Mouse (Mus musculus): ENCODE data around the gene Hist1h2bb.

Hist1h2bb gene

DNA sequence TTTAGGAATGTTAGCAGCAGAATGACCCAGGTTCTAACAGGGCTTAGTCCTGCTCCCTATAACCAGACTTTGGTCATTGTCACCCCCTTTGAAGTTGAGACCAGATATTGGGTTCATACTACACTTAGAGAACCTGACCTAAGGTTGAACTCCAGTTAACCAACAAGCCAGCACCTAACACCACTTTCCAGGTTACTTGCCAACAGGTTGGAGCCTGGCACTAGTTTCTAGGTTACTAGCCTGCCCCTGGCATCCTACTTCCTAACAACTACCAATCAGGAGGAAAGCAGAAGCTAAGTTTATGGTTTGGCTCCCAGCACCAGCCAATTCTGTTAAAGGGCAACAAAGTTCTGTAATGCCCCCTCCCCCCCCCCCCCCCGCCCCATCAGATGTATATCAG, 21.3 kb upstream of the Hist1h2bb start:
- in situ Hi-C loops (cut with MboI): no loop called here

DNA sequence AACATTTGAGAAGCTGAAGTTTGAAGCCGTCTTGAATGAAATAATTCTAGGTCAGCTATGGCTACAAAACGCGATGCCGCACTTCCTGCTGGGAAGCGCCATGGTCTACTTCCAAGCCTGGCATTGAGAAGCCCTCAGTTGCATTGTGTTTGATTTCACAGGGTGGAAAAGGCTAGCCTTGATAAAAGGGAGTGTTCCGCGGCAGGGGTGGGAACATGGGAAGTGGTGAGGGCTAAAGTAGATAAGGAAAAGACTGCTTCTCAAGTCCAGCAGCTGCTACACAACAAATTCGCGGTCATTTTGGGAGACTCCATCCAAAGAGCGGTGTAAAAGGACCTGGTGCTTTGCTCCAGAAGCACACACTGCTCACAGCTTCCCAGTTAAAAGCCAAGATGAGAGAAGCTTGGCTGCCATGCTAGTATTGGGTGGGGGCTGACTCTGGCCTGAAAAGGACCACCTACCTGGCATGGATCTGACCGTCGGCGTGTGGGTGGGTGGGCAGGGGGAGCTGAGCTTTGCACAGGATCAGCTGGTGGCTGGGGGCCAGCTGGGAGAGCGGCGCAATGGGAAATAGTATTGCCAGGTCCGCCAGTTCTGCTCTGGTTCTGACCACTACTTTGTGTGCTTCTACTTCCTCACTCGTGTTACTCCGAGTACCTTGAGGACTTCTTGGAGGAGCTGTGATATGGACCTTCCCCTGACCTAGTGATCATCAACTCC, 17.9 kb upstream of the Hist1h2bb start:
- in situ Hi-C loops (cut with MboI): no loop called here

DNA sequence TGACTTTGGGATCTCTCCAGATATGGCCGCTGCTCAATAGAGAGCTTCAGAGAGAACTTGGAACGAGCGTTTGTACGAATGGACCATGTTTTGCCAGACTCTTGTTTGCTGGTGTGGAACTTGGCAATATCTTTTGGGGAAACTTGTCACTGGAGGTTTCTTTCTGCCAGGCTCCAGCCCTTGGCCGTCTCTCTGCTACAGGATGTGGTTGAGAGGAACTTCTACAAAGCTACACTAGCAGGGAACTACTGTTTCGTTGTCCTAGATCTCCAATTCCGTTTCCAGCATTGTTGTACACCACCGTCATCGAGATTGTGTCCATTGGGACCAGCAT, 17.4 kb upstream of the Hist1h2bb start:
- in situ Hi-C loops (cut with MboI): no loop called here

DNA sequence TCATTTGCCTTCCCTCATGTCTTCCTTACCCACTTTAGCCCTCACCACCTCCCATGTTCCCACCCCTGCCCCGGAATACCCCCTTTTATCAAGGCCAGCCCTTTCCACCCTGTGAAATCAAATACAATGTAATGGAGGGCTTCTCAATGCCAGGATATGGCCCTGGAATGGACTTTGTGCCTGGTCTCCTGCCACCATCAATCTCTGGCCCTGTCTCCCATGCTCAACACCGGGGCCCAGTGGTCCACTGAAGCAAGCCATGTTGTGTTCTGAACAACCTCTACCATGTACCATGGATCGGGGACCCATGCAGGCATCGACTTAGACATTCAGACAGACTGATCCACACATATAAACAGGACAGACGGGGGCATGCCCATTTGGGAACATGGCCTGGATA, 16.8 kb upstream of the Hist1h2bb start:
- in situ Hi-C loops (cut with MboI): no loop called here

DNA sequence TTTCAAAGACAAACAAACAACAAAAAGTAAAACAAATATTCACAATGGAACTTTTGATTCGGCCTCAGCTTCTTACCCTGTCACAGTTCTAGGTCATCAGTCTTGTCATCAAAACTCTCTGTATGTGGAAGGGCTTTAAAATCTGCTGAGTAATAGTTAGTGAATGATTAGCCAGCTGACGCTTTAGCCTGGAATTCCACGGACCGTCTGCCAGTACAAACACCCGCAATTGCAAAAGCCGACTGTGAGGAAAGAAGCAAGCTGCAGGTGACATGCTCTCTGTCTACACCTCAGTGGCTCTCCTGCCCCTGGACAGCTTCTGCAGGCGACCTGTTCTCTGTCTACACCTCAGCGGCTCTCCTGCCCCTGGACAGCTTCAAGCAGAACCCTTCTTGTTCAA, 16.1 kb upstream of the Hist1h2bb start:
- in situ Hi-C loops (cut with MboI): no loop called here

DNA sequence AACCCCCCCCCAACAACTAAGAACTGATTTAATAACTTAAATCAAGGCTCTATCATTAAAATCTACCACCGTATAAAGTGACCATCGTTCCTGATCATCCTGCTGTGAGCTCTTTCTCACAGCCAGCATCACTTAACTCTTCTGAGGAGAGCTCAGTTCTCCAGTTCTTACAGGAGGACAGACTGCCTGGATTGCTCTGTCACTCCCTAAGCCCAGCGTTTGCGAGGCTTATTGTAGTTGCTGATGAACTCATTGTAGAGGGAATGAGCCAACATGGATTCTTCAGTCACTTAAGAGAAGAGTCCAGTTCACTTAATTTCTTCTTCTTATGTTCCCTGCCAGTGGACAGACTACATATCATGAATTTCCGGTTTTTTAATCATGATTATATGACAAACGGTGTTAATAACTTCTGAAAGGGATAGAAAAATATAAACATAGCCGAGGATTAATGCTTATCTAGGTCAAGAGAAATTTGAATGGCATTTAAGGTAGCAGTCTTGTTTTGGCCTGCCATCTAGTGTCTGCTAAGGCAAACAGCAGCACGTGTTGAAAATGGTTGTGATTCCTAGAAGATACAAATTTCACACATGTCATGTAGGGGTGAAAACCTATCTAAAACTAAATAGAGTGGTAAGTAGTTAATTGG, 14.3 kb upstream of the Hist1h2bb start:
- in situ Hi-C loops (cut with MboI): no loop called here

DNA sequence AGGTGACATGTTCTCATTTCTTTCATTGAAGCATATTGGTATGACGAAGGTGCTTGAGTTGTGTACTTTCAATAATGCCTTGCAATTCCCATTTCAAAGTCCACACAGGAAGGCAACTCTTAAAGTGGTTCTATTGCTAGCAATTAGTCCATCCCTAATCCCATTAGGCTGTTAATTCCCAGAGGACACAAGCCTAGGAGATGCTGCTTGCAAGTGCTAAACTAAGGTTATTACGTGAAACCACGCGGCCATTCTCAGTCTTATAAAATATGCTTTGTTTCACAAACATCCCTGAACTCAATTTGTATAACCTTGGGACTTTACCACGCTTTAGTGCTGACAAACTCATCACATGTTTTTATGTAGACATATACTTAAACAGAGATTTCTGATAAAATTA, 9.4 kb upstream of the Hist1h2bb start:
- in situ Hi-C loops (cut with MboI): loop anchor here (5.0 kb wide), 1 partner anchor 40 kb away; the partner anchor contains the start of genes Hist1h1t and Hist1h4c

DNA sequence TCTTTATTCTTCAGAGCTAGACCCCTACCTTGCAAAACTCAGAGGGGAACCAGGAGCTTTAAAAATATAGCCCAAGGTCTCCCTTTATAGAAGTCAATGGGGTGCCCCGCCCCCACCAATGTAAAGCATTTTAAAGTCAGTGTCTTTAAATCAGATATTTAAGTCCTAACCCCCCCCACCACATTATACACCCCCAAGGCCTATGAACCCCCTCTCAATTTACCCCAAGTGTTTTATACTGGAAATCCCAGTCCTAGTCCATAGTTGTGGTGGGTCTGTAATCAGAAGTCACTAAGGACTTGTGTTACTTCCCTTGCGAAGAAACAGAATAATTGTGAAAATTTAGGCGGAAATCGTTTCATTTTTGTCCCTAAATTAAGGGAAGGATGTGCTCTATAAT, 8.5 kb upstream of the Hist1h2bb start:
- in situ Hi-C loops (cut with MboI): loop anchor here (5.0 kb wide), 1 partner anchor 41 kb away; the partner anchor contains the start of genes Hist1h1t and Hist1h4c

DNA sequence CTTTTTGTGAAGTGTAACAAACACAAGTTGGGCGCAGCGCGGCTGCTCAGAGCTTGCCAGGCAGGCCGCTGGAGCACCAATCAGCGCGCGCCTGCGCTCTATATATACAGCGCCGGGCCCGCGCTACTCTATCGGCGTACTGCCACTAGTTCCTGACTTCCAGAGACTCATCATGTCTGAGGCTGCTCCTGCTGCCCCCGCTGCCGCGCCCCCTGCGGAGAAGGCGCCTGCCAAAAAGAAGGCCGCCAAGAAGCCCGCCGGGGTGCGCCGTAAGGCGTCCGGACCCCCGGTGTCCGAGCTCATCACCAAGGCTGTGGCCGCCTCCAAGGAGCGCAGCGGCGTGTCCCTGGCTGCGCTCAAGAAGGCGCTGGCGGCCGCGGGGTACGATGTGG, 7.9 kb upstream of the Hist1h2bb start, which contains the start of gene Hist1h1c:
Gene Hist1h1c, plus strand, starts transcription at position 132 of the 392 bp plus-strand sequence.
- in situ Hi-C loops (cut with MboI): loop anchor here (5.0 kb wide), 1 partner anchor 41 kb away; the partner anchor contains the start of genes Hist1h1t and Hist1h4c

DNA sequence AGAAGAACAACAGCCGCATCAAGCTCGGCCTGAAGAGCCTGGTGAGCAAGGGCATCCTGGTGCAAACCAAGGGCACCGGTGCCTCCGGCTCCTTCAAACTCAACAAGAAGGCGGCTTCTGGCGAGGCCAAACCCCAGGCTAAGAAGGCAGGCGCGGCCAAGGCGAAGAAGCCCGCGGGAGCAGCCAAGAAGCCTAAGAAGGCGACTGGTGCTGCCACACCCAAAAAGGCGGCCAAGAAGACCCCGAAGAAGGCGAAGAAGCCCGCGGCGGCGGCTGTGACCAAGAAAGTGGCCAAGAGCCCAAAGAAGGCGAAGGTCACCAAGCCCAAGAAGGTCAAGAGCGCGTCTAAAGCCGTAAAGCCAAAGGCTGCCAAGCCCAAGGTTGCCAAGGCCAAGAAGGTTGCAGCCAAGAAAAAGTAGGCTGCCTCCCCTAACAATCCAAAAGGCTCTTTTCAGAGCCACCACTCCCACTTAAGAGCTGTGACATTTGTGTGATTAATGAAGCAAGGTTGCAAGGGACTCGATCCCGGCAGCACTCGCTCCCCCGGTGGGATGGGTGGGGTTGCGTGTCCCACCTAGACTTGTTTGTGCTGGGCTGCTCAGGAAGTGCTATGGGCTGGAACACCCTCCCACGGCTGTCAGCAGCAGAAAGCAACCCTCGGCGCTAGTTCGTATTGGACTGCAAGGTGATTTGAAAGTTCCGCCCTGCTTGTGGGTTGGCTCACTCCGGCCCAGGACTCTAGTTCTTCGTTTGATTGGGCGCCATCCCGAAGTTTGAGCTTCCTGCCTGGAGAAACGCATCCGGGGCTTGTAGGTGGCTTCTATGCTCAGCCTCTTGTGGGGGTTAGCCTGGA, 7.2 kb upstream of the Hist1h2bb start:
- in situ Hi-C loops (cut with MboI): loop anchor here (5.0 kb wide), 1 partner anchor 42 kb away; the partner anchor contains the start of genes Hist1h1t and Hist1h4c

DNA sequence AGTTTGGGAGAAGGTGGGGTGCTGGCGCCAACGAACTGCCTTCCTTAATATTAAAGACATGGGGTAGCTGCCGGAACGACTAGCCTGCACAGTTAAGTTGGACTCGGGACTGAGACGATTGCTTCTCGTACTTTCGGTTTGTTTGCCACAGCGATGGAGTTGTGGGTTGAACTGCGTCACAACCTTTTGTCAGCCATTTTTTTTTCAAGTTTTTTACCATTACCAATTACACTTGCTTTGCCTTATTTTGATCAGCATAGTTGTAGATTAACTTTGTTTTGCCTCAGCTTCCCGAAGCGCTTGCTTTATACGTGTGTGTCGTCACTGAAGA, 6.6 kb upstream of the Hist1h2bb start:
- in situ Hi-C loops (cut with MboI): loop anchor here (5.0 to 10.0 kb wide), 5 partner anchors 43 to 1915 kb away; partner anchors contain the start of genes Hist1h1d, Hist1h1t, Hist1h2ah and Hist1h2bk

DNA sequence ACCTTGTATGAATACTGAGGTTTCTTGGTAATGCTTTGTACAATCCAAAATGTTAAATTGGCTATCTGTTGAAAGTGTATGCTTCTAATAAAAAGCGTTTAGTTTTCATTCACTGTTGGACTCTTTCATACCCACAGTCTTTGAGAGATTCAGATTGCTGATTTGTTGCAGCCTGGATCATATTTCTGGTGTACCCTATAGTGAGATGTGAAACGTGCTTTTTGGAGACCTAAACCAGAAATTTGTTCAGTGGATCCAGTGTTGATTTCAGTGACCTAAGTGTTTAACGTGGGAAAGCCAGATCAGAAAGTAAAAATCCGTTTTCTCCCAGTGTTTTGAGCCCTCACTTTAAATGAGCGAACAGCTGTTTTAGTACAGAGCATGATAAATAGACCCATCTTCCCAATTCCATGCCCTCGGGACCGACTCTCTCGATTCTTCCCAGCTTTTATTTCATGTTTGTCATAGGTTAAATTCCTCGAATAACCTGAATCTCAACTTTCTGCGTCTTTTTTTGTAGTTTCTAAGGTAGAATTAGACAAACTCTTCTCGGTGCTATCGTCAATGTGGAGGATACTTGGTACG, 6.2 kb upstream of the Hist1h2bb start:
- in situ Hi-C loops (cut with MboI): loop anchor here (5.0 to 10.0 kb wide), 4 partner anchors 158 to 1916 kb away; partner anchors contain the start of genes Hist1h1d, Hist1h2ah, Hist1h2bk and Hist1h4d

DNA sequence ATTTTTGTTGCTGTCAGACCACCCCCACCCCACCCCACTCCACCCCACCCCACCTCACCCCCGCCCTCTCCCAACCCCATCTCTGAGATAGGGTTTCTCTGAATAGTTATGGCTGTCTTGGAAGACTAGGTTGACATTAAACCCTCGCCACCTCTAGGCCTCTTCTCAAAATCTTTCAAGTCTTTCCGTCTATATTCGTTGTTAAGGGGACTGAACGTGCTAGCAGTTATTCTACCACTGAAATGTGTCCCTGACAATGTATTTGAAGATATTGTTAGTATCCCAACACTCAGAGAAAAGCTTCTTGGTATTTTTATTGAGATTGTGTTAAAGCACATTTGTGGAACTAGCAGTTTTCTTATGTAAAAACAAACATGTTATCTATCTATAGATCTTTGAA, 5.6 kb upstream of the Hist1h2bb start:
- in situ Hi-C loops (cut with MboI): loop anchor here (5.0 to 10.0 kb wide), 4 partner anchors 159 to 1916 kb away; partner anchors contain the start of genes Hist1h1d, Hist1h2ah, Hist1h2bk and Hist1h4d

DNA sequence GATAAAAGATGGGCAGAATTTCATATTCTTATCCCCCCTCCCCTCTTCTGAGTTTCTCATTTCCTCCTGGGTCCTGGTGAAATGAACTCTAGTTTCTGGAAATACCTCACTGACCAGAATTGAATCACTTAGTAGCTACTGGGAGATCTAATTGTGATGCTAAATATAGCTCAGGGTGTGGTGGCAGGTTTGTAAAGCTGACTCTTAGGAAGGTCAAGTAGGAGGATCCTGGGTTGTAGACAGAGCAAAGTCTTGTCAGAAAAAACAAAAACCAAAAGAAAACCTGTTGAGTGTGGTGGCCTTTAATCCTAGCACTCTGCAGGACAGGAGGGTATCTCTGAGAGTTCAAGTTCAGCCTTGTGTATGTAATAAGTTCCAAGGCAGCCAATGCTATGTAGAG, 4.5 kb upstream of the Hist1h2bb start:
- in situ Hi-C loops (cut with MboI): loop anchor here (5.0 to 10.0 kb wide), 4 partner anchors 160 to 1917 kb away; partner anchors contain the start of genes Hist1h1d, Hist1h2ah, Hist1h2bk and Hist1h4d

DNA sequence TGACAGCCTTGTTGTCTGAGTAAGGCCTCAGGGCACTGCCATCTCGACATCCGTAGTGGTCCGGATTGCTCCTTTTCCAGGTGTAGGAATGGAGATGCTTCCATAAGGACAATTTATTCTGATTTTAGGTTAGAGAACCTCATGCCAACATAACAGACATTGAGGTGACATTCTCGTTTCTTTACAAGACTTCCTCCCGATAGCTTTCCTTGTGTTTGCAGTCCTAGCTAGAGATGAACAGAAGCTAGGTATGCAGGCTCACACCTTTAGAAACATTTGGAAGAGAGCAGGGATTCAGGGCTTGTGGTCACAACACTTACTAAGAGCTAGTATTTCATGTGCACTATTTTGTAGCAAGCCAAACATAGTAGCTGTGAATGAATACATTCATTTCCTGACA, 3.3 kb upstream of the Hist1h2bb start:
- in situ Hi-C loops (cut with MboI): loop anchor here (5.0 to 10.0 kb wide), 4 partner anchors 161 to 1918 kb away; partner anchors contain the start of genes Hist1h1d, Hist1h2ah, Hist1h2bk and Hist1h4d

DNA sequence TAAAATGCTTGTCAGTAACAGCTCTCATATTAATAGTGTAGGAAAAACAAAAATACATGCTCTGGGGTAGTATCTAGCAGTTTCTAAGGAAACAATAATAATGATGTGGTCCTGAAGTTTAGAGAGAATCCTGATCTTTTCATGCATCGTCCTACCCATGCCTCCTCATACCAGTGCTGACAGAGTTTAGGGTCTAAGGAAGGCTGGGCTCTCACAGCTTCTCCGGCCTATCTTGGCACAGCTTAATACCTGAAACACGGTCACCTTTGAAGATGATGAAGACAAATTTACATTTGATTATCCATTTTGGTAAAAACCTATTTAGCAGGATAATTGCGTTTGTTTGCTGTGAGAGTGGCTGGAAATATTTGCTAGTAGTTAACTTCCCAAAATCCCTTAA, 2.6 kb upstream of the Hist1h2bb start:
- in situ Hi-C loops (cut with MboI): loop anchor here (5.0 to 10.0 kb wide), 4 partner anchors 162 to 1919 kb away; partner anchors contain the start of genes Hist1h1d, Hist1h2ah, Hist1h2bk and Hist1h4d

DNA sequence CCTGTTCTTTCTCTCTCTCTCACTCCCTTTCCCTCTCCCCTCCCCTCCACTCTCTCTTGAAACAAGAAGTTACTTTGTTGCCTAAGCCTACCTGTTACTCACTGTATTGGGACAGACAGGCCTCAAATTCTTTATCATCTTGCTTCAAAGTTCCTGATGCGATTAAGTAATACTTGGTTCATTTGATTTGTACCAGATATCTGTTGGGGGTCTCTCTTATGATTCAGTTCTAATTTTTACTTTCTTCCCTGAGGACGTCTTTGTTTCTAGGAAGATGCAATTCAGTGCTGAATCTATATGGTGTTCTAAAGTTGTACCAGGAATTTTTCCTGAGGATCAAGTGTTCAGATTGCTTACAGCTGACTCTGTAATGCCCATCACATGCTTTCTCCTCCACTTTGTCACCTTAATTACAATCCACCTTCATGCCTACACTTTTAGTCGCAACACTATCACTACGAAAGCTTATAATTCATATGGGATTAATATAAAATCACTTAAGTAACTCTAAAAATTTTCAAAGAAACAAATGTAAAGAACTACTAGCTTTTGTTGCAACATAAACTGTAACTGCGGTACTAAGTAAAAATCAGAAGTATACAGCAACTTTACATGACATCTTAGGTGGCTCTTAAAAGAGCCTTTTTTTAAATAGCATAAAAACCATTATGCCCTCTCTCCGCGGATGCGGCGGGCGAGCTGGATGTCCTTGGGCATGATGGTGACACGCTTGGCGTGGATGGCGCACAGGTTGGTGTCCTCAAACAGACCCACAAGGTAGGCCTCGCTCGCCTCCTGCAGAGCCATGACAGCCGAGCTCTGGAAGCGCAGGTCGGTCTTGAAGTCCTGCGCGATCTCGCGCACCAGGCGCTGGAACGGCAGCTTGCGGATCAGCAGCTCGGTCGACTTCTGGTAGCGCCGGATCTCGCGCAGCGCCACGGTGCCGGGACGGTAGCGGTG, 1.8 kb upstream of the Hist1h2bb start:
- in situ Hi-C loops (cut with MboI): loop anchor here (5.0 to 10.0 kb wide), 4 partner anchors 162 to 1920 kb away; partner anchors contain the start of genes Hist1h1d, Hist1h2ah, Hist1h2bk and Hist1h4d

DNA sequence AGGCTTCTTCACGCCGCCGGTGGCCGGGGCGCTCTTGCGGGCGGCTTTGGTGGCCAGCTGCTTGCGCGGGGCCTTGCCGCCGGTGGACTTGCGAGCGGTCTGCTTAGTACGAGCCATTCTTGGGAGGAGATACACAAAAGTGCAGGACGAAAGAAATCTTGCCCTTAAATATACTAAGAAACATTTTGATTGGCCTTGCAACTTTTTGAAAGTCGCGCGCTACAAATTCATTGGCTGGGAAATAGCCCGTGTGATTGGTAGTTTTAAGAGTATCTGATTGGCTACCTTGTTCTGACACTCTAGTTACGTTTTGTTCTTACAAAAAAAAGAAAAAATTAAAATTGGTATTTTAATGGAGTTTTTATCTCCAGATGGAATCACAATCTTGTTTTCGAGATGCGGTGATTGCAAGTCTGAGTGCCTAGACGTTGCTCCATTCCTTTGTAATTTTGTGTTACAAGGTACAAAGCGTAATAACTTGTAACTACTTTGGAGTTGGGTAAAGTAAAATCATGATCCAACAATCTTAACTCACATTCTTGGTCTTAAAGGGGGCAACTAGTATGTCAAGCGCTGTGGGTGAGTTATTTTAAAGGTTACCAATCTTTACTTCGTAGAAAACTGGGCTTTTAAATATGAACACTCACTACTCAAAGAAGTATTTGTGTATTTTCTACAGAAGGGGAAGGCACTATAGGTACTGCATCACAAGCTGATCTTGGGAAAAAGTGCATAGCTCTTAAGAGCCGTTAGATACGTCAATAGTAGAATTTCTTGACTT, 963 bp upstream of the Hist1h2bb start, which contains the start of gene Hist1h3c:
Gene Hist1h3c, minus strand, starts transcription at position 222 of the 781 bp plus-strand sequence.
- in situ Hi-C loops (cut with MboI): loop anchor here (10.0 kb wide), 3 partner anchors 191 to 1921 kb away; partner anchors contain the start of genes Hist1h1d, Hist1h2ah, Hist1h2bk and Hist1h4f

Data from mature B cell (primary cell).